Mouse (Mus musculus) WW6 (cell line): ENCODE measurements around the gene Rnf150.

Experiments
- DNase-seq: peaks from one replicate; pipeline ENCODE4 v3.0.0-alpha.2; 2013; ENCODE audit warnings: low read depth, low spot score

The Rnf150 gene

DNA sequence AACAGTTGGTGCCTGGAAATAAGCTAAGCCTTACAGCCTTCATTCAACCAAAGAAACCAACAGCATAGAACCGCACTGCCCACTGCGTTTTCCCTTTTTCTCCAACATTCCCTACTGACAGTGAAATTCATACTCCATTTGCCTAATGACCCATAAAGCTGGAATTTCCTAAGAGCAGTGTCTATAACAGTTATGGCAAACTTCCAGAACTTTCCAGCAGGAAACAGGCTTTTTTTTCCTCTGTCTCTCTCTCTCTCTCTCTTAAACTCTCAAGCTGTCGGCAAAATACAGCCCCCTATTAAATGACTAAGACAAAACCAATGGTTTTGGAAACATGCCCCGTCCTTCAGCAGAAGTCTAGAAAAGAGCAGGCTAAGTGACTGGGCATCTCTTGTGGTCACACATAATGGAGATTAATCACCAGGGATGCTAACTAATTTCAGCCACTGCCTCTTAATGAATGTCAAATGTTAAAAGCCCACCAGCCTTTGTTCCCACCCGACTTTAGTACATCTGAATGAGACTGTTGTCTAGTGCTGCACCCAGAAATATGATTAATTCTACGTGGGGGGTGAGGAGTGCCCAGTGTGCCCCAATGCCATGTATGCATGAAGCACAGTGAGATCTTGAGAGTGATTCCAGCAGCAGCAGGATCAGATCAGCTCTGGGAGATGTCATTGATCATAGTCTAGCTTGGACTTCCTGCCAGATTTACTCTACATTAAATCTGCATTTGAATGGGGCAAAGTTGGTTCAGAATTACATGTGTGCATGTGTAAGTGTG, 80.3 kb downstream of the Rnf150 start:
- DNase-seq, result no peak

GRCm38 (mm10) chr8:82945867-82946266, 82.7 kb downstream of the Rnf150 start:
- DNase-seq, result no peak

GRCm38 (mm10) chr8:82946658-82947057, 83.5 kb downstream of the Rnf150 start:
- DNase-seq, result no peak

DNA sequence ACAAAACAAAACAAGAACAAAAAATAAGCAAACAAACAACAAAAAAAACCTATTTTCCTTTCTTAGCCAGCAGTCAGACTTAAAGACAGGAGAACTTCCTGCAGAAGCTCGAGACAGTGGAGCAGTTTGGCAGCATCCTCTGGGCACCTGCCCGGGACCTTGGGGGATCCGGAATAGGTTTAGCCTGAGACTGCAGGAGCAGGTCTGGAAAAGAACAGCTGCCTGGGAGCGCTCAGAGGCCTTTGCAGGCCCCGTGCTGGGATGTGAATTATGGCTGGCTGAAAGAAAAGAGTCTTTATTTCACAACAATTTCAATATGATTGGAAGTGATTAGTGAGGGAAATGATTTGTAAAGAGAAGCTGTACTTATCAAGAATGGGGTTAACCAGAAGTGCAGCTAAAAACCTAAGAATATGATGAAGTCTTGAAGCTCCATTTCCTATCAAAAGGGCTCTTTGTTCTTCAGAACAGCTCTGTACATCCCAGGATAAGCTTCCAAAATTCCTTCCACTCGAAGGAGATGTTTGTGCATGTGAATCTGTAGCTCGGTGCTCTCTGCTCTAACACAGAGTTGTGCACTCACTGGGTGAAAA, 92.1 kb downstream of the Rnf150 start:
- no peak for DNase-seq

GRCm38 (mm10) chr8:82959491-82959890, 96.3 kb downstream of the Rnf150 start:
- DNase-seq, result no peak

DNA sequence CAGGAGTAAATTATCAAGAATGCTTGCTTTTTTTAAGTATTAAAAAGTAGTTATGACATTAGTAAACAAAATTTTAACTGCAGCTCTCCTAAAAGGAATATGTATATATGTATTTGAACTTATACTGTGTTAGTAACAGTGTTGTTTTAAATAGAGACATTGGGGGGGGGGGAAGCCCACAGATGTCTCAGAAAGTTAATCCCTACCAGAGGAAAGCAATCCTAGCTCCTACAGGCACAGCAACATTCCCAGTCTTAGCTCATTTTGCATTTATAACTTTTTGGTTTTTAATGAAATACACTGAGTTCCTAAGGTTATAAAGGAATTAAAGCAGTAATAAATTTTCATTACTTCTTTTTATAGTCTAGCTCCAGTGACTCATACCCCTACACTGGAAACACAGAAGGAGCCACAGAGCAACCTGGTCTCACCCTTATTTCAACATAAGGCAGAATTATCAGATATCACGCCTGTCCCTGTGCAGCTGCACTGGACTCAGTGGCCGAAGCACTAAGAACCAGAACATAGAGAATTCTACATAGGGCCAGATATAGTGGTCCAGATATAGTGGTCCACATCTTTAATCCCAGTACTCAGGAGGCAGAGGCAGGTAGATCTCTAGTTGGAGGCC, 96.9 kb downstream of the Rnf150 start:
- DNase-seq, result no peak

DNA sequence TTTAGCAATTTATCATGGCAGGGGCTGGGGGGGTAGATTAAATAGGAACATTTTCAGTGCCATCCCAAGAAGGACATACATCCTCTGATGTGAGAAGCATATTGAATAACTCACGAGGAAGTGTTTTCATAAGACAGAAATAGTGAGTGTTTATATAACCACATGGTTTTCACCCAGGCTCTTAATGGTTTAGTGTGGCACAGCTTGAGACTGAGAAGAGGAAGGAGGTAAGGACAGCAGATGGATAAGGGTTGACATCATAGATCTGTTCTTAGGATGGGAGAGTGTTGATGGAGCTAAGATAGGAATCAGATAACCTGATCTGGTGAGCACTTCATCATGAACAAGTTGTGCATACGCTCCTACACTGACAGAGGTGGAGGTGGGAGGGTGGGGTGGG, 101.4 kb downstream of the Rnf150 start:
- no peak for DNase-seq

DNA sequence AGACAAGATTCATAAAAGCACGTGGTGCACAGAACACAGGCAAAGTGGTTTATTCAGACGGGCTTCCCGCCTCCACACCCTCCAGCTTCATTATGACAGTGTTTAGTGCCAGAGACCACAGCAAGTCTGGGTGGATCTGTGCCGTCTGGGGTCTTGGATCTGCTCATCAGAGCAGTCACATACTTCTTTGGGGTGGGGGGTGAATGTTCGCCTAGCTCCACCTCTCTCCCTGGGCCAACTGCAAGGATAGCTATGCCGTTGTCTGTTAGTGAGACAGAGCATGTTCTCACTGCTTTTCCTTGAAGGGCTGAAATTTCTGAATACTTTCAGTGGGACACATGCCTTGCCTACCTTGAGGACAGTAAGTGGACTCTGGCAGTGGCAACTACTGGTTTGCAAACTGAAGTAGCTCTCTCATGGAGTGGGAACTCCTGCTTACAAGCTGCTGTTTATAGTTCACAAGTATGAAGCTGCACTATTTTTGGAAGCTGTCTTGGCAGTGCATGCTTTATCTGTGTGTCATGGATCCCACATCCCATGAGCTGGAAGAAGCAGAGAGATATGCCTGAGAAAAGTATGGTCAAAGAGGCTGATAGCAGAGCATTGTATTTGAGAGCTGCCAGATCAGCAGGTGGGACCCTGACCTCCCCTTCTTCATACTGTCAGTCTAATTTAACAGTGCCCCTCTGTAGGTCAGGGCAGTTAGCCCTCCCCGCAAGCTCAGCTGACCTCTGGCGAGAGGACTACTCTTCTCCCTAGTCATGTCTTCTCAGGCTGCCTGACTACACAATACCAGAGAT, 104.9 kb downstream of the Rnf150 start:
- DNase-seq, result no peak

DNA sequence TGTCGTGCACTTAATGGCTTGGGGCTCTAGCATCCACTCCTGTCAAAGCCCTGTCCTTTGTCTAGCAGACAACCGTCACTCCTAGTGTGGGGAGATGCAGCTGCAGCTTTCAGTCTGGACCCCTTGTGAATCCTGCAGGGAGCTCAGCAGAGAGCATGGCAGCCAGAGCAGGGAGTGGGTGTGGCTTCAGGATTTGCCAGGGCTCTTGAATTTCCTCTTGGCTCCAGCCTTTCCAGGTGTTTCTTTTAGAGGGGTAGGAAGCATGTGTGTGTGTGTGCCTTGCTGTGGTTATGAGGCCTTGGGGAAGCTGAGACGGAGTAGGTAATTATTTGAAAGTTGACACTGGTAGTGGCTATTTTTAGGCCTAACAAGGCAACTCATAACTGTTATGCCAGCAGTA, 106.8 kb downstream of the Rnf150 start:
- DNase-seq, result no peak

- DNase-seq, result no peak
Observed at GRCm38 (mm10) chr8:82972812-82973211, 109.7 kb downstream of the Rnf150 start.

DNA sequence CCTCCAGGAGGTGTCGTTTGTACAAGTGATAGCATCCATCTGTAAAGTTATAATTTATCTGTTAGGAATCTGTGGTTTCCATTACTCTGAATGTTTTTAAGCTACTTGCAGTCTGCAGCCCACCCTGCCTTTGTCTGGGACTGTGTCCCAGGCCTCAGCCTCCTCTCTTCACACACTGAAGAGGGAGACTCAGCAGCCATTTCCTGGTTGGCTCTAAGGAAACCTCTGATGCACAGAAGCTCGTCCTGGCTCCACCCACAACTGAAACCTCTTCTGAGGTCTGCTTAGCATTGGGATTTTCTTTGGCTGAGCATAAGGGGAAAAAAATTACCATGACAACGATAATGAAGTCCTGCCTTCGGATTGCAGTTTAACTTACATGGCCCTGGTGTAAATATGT, 110.2 kb downstream of the Rnf150 start:
- DNase-seq, result no peak

DNA sequence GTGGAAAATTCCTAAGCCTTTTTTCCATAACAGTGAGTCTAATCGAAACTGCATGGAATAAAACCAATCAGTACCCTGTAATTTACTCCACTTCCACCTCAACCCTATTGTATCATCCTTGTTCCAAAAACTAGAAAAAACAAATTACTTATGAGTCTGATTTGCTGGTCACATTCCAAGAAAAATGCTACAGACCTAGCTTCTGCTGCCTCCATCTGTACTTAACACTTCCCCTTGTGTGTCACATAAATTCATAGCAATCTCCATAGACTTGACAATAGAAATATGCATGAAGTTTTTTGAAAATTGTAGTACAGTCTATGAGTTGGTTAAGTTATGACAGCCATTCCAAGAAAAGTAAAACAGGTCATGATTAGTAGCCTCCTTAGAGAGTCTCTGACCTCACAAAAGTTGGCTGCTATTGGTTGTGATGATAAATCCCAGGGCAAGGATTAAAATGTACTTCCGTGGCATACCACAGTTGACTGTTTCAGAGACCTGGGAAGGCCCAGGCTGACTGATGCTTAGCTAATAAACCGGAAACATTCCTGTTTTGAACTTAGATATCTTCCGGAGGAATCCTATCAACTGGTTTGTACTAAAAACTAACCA, 118.2 kb downstream of the Rnf150 start:
- DNase-seq, result no peak

DNA sequence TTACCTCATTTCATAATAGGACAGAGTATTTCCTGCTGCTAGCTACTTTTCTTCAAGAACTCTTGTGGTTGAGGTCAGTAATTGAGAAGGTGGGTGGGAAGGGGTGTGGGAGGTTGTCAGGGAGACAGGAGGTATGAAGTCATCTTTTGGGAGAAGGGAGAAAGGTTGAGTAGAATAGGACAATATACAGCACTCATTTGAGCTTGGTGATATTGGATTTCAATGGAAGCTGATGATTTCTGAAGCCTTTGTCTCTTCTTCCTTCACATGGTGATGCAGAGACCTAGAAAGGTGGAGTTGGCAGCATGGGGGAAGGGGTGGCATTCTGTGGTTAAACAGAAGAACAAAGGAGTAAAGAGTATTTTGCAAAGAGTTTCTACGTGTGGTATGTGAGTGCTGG, 119.7 kb downstream of the Rnf150 start:
- no peak for DNase-seq

DNA sequence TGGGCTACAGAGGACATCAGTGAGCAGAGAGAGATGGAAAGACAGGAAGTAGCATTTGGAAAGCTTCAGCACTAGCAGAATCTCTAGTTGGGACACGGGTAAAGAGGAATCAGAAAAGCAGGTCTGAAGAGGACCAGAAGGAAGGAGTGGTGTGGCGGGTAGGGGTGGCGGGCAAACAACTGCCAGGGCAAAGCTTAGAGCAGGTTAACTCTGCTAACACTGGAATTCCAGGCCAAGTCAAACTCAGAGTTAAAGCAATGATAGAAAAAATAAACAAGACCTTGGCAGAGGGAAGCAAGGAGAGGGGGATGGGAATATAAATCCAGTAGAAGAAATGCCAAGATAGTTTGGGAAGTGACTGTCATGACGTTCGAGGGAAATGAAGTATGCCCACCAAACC, 120.1 kb downstream of the Rnf150 start:
- DNase-seq, result no peak

- DNase-seq, result no peak
Observed at GRCm38 (mm10) chr8:82992093-82992492, 128.9 kb downstream of the Rnf150 start.

DNA sequence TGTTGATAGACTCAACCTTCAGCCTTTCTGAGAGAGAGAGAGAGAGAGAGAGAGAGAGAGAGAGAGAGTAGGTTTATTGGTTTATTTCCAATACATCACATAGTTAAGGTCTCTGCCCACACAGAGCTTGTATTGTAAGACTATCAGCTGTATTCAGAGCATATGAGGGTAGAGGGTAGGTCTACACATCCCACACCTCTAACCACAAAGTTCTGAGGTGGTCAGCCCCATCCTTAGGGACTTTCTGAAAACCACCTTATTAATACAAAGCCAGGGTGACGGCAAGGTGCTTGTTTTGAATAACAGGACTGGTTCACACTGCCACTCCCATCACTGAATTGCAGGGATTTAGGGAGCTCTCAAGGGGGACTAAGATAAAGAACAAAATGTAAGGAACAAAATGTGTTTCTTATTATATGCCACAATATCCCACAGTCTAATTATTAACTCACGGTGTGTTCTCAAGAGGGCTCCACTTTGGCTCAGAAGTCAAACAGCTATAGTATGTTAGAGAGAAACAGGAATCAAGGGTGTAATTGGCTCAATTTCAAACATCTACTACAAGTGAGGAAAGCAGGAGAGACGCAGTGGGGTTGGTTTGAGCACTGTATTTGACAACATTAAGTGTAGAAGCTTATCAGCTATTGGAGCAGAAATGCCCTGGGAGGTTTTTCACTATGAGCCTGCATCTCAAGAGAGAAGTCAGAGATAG, 132.7 kb downstream of the Rnf150 start:
- no peak for DNase-seq

DNA sequence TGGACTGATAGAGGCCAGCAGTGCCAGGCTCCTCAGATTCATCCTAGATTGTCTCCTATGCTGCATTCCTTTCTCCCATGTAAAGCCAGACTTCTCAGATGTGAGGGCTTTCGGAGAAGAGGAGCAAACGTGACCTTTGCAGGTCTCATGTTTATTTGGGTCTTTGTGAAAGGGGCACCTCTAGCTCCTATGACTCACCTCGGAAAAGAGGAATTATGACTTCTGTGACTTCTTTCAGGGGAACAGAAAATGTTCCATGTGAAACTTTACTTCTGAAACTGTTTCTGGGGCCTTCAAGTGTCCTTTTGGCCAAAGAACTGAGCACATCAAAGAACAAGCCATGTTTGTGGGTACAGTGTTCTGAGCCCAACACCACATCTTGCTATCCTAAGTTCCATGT, 133.7 kb downstream of the Rnf150 start:
- no peak for DNase-seq

GRCm38 (mm10) chr8:82998778-82999177, 135.6 kb downstream of the Rnf150 start:
- DNase-seq, result no peak

DNA sequence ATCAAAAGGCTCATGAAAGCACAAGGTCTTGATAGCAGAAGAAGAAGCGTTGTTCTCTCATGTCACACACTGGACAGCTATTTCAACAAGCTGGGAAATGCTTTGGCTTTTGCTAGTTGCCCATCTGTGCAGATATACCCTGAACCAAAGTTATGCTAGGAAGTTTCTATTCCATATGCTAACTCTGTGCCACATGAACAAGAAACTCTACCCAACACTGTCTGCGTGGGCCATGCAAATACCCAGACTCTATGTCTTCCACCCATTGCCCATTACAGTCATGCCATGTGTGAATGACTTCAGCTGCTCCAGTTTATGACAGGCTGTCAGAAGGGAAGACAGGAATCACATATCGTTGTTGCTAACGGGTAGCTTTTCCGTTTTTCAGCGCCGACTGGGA, 140.0 kb downstream of the Rnf150 start:
- DNase-seq, result no peak

GRCm38 (mm10) chr8:83009481-83009880, 146.3 kb downstream of the Rnf150 start:
- no peak for DNase-seq

GRCm38 (mm10) chr8:83011286-83011685, 148.1 kb downstream of the Rnf150 start:
- DNase-seq, result no peak
